Mouse (Mus musculus) bone marrow macrophage, adult 2 months (primary cell): ENCODE data around the gene Drc1.

Experiments
- CTCF ChIP-seq: IDR thresholded peaks from 2 replicates; pipeline ENCODE4 v1.5.1; 2012; ENCODE audit warnings: low read depth, mild to moderate bottlenecking, low read length, moderate library complexity
- POLR2A ChIP-seq: IDR thresholded peaks from 2 replicates; pipeline ENCODE4 v1.6.1; 2012; ENCODE audit warnings: mild to moderate bottlenecking, low read depth, low read length, borderline replicate concordance

GRCm38 (mm10) chr5:30245861-30246416 is 35.2 kb upstream of the Drc1 start:
- TF ChIP-seq CTCF (no peak), POLR2A (no peak)
